Mouse (Mus musculus) liver, embryonic 15.5 days (tissue): ENCODE data around the gene Tiparp. TPM values are rescaled to one million over a fixed set of nuclear protein-coding genes. Genes with fewer than 3 reads are reported as not detected.

Experiments
- ATAC-seq: fragments of 200-750 bp; cut with Nextera tagmentation; 2 replicates; pipeline ENCODE4 v1.8.0; 2017; ENCODE audit warnings: moderate number of reproducible peaks, mild to moderate bottlenecking, moderate library complexity; ENCODE audit not compliant: insufficient read depth
- H3K27ac ChIP-seq: fragments of 300-500 bp; sonication (generic); replicated peaks from 2 replicates; pipeline ENCODE4 v1.5.1; 2015; ENCODE audit warnings: mild to moderate bottlenecking, inconsistent platforms
- H3K27me3 ChIP-seq: fragments of 300-500 bp; sonication (generic); 2 replicates; pipeline ENCODE4 v1.6.1; 2015; ENCODE audit warnings: mild to moderate bottlenecking, inconsistent platforms
- H3K36me3 ChIP-seq: fragments of 300-500 bp; sonication (generic); replicated peaks from 2 replicates; pipeline ENCODE4 v1.6.1; 2015; ENCODE audit warnings: moderate library complexity, mild to moderate bottlenecking, inconsistent platforms
- H3K4me1 ChIP-seq: fragments of 300-500 bp; sonication (generic); replicated peaks from 2 replicates; pipeline ENCODE4 v1.6.1; 2015; ENCODE audit warnings: inconsistent platforms
- H3K4me2 ChIP-seq: fragments of 300-500 bp; sonication (generic); 2 replicates; pipeline ENCODE4 v1.6.1; 2015; ENCODE audit warnings: moderate library complexity, mild to moderate bottlenecking, inconsistent platforms
- H3K4me3 ChIP-seq: fragments of 300-500 bp; sonication (generic); replicated peaks from 2 replicates; pipeline ENCODE4 v1.5.1; 2015; ENCODE audit warnings: mild to moderate bottlenecking, inconsistent platforms
- H3K9ac ChIP-seq: fragments of 300-500 bp; sonication (generic); 2 replicates; pipeline ENCODE4 v1.6.1; 2015; ENCODE audit warnings: moderate library complexity, mild to moderate bottlenecking, inconsistent platforms
- H3K9me3 ChIP-seq: fragments of 300-500 bp; sonication (generic); replicated peaks from 2 replicates; pipeline ENCODE4 v1.6.1; 2016; ENCODE audit warnings: inconsistent platforms
- WGBS: fragments of 180-500 bp; shearing (Covaris S2); methylation state at CpG from one replicate; pipeline ENCODE4 v1.1.7; 2015; ENCODE audit warnings: mixed read lengths; ENCODE audit not compliant: insufficient replicate concordance; 5-methylcytosine and 5-hydroxymethylcytosine counted together
- polyA plus RNA-seq: library from polyadenylated mRNA; unstranded; fragments of >200 nt; fragmentation: Nextera tagmentation; extraction: Ambion mirVana; gene quantifications from 2 replicates; pipeline ENCODE4 v1.2.1, GENCODE M21; 2015

Gene Tiparp
- polyA plus RNA-seq, 1 experiment from 2014 or later, result 6.6 TPM

DNA sequence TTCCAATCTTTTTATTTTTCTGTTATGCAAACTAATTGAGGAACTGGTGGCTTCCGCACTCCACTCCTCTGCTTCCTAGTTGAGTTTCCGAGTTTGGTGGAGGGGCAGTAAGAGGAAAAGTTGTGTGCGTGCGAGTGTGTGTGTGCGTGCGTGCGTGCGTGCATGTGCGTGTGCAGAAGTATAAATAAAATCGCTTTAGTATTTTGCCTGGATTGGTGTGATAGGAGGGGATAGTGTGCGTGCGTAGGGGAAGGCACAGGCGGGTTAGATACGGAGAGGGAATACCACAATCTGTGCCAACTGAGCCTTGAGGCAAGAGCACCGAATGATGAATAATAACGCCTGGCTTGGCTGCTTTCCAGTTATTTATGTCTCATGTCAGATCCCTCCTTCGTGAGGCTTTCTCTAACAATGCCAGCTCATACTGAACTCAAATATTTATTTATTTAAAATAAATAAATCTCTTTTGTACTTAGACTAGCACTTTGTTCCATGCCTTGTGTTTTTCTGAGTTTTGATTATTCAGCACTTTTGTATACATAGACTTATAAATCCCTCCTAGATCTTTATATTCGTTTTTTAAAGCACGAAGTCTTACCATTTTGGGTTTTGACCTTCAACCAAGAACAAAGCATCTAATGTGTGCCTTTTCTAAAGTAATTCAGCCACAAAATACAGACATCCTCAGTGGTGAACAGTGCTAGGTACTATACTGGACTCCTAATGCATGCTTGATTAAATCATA lies 1.4 kb downstream of the Tiparp start:
- H3K27ac ChIP-seq, result peak overlapping the region; percentile 87
- peak overlapping the region; percentile 98 for H3K4me2 ChIP-seq
- peaks cover 18% of the 10 kb centered on the region for H3K4me1 ChIP-seq
- 3% methylated on average over 19 of the region's 19 CpGs for WGBS
- H3K9ac ChIP-seq, result peak overlapping the region; percentile 79; the same call in 1 of the 2 replicates
- 0 out of 2 replicates have a peak, but pooled peaks cover 7% of the 10 kb centered on the region for H3K36me3 ChIP-seq
- H3K27me3 ChIP-seq, result peaks cover 20% of the 10 kb centered on the region; the same call in 1 of the 2 replicates
- ATAC-seq, result no peak
- no peaks in the 10 kb centered on the region for H3K9me3 ChIP-seq
- peak overlapping the region; percentile 77 for H3K4me3 ChIP-seq

DNA sequence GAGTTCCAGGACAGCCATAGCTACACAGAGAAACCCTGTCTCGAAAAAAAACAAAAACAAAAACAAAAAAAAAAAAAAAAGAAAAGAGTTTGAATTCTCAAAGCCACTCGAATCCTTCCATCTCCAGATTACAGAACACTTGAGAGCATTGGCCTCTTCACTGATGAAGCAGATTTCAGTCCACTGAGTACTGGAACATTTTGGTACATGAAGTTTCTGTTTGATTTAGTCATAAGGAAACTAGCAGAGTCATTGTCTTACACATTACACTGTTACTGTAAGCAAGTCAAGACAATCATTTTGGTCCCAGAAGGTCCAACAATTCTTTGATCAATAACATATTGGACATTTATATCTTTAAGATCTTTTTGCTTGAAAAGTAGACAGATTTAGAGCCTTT lies 4.8 kb downstream of the Tiparp start:
- H3K27me3 ChIP-seq, result peaks cover 15% of the 10 kb centered on the region; the same call in 1 of the 2 replicates
- no peak overlapping the region for H3K27ac ChIP-seq
- H3K4me2 ChIP-seq, result no peak overlapping the region
- 51% methylated on average over 2 of the region's 2 CpGs for WGBS
- no peaks in the 10 kb centered on the region for H3K9me3 ChIP-seq
- 0 out of 2 replicates have a peak, but pooled peaks cover 7% of the 10 kb centered on the region for H3K36me3 ChIP-seq
- no peak overlapping the region for H3K9ac ChIP-seq
- peaks cover 19% of the 10 kb centered on the region for H3K4me1 ChIP-seq
- ATAC-seq, result no peak
- no peak overlapping the region for H3K4me3 ChIP-seq

DNA sequence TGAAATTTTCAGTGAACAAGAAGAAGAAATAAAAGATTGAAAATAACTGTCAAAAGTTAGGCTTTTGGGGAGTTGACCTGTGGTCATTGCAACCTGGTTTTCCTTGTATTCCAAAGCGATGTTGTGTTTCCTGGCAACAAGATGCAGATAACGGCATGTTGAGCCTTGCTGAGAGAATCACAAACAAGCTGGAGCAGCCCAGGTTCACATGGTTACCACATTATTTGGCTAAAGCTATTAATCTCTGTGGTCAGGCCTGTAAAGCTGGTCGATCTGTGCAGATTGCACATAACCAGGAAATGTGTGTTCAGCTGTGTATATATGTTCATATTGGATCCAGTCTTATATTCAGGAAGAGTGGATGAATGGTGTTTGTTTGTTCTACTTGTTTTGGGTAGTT lies 5.4 kb downstream of the Tiparp start:
- H3K9me3 ChIP-seq, result no peaks in the 10 kb centered on the region
- H3K9ac ChIP-seq, result no peak overlapping the region
- no peak overlapping the region for H3K4me3 ChIP-seq
- no peak overlapping the region for H3K27ac ChIP-seq
- no peak overlapping the region for H3K4me2 ChIP-seq
- ATAC-seq, result no peak
- 59% methylated on average over 3 of the region's 3 CpGs for WGBS
- H3K36me3 ChIP-seq, result 0 out of 2 replicates have a peak, but pooled peaks cover 7% of the 10 kb centered on the region
- H3K4me1 ChIP-seq, result peaks cover 13% of the 10 kb centered on the region
- H3K27me3 ChIP-seq, result peaks cover 11% of the 10 kb centered on the region; the same call in 1 of the 2 replicates

DNA sequence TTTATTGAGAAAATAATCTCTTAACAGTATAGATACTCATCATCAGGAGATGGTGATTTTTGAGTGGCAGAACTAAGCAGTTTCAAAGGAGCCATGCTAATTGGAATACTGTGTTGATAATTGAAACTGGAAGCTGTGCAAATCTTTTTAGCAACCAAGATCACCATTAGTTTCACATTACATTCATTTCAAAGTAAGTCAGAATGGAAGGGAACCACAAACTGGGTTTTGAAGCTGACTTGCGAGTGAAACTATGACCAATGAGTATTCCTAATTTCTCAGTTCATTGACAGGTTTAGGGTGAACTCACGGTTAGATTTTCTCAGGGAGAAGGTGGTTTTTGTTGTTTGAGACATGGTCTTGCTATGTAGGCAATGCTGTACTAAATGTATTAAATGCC lies 6.3 kb downstream of the Tiparp start:
- peaks cover 2% of the 10 kb centered on the region; the same call in 1 of the 2 replicates for H3K27me3 ChIP-seq
- WGBS, result 61% methylated on average over 2 of the region's 2 CpGs

DNA sequence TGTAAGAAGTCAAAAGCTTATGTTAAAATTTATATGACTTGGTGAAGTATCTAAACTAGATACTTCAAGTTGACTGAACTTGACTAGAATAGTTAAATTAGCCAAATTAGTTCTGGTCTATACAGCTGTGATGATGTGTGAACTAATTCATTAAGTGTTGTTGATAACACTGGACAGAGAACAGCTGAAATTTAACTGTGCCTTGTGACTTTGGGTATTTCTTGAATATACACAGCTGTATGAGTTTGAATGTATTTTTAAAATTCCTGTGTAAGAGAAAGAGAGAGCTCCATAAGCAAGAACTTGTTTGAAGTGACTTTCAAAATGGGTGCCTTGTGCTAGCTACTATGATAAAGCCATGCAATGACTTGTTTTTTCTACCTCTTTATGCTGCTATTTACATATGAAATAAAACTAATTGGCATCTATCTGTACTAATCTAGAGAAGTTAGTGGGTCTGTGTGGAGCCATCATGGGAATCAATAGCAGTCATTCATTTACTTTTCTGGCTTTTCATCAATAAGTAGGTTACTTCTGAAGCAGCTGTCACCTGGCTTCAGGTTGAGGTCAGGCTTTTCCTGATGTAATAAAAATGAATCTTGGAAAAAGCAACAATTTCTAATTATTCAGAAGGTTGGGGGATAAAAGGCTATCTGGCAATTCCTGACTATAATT lies 7.0 kb downstream of the Tiparp start:
- Histone ChIP-seq H3K27ac (no peak overlapping the region), H3K4me3 (no peak overlapping the region), H3K27me3 (no peaks in the 10 kb centered on the region), H3K36me3 (0 out of 2 replicates have a peak, but pooled peaks cover 7% of the 10 kb centered on the region), H3K9me3 (no peaks in the 10 kb centered on the region), H3K4me2 (no peak overlapping the region), H3K4me1 (peaks cover 3% of the 10 kb centered on the region; the same call in 1 of the 2 replicates), H3K9ac (no peak overlapping the region)
- no peak for ATAC-seq

More for the DNA sequence above, 6.3 kb downstream of the Tiparp start:
- Histone ChIP-seq H3K36me3 (0 out of 2 replicates have a peak, but pooled peaks cover 7% of the 10 kb centered on the region), H3K4me2 (no peak overlapping the region), H3K9me3 (no peaks in the 10 kb centered on the region), H3K9ac (no peak overlapping the region), H3K27ac (no peak overlapping the region), H3K4me1 (peaks cover 5% of the 10 kb centered on the region; the same call in 1 of the 2 replicates), H3K4me3 (no peak overlapping the region)
- no peak for ATAC-seq

DNA sequence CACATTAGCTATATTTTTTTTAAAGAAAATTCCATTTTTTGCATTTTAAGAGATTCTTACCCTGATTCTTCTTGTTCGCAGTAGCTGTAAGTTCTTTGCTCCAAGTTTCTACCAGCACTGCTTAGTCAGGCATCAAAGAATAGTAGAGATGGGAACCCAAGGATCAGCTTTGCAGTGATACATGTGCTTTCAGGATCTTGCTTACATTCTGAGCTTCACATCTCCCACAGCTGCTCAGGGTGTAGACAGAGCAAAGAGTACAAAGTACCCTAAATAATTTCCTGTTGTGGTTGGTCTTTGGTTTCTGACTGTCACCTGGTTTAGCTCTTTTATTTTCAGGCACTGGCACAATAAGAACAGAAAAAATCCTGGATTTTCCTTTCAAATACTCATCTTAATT lies 9.1 kb downstream of the Tiparp start:
- Histone ChIP-seq H3K4me3 (no peak overlapping the region), H3K9ac (no peak overlapping the region), H3K4me1 (peaks cover 6% of the 10 kb centered on the region), H3K27me3 (no peaks in the 10 kb centered on the region), H3K9me3 (no peaks in the 10 kb centered on the region), H3K4me2 (no peak overlapping the region), H3K36me3 (0 out of 2 replicates have a peak, but pooled peaks cover 3% of the 10 kb centered on the region), H3K27ac (no peak overlapping the region)
- no peak for ATAC-seq
- WGBS, result 60% methylated on average over 1 of the region's 1 CpGs

DNA sequence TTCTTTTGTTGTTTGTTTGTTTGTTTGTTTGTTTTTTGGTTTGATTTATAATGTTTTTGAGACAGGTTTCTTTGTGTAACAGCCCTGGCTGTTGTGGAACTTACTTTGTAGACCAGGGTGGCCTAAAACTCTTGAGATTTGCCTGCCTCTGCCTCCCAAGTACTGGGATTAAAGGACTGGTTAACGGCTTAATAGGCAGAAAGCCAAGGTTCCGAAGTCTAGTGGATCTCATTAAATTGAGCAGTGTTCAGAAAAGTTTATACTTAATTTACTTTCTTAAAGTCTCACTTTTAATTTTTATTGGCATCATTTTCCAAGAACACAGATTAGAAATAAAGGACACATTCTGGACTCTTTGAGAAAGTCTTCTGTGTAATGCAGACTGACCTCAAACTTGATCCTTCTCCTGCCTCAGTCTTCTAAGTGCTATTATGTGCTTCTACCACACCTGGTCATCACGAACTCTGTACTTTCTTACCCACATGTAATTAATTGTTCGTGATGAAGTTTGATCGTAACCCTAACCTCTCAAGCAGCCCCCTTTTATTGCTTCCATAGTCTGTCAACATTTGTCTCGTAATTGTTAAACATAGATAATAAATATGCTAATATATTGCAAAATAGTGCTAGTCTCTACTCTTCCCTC lies 12.8 kb downstream of the Tiparp start:
- Histone ChIP-seq H3K27ac (no peak overlapping the region), H3K4me1 (peaks cover 6% of the 10 kb centered on the region), H3K36me3 (no peaks in the 10 kb centered on the region), H3K4me2 (no peak overlapping the region), H3K27me3 (no peaks in the 10 kb centered on the region), H3K9me3 (no peaks in the 10 kb centered on the region), H3K4me3 (no peak overlapping the region), H3K9ac (no peak overlapping the region)
- ATAC-seq, result no peak
- 70% methylated on average over 6 of the region's 6 CpGs for WGBS

DNA sequence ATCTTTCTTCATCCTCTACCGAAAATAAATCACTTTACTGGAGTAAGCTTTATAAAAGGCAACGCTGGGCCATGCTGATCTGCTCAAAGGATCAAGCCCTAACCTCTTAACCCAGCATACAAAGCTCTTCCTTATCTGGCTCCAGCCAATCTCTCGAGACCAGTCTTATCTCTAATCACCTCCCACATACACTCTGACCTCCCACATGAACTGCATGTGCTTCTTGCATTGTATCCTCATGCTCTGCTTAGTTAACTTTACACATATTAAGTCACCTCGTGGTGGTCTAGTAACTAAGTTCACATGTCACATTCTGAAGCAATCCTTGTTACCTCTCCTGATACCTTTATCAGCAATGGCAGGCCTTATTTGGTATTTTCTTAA lies 13.3 kb downstream of the Tiparp start:
- no peak overlapping the region for H3K4me3 ChIP-seq
- H3K9me3 ChIP-seq, result no peaks in the 10 kb centered on the region
- no peak overlapping the region for H3K27ac ChIP-seq
- H3K36me3 ChIP-seq, result no peaks in the 10 kb centered on the region
- peaks cover 6% of the 10 kb centered on the region for H3K4me1 ChIP-seq
- peak; percentile 78 for ATAC-seq
- H3K9ac ChIP-seq, result no peak overlapping the region
- 27% methylated on average over 4 of the region's 4 CpGs for WGBS
- no peaks in the 10 kb centered on the region for H3K27me3 ChIP-seq
- H3K4me2 ChIP-seq, result no peak overlapping the region

DNA sequence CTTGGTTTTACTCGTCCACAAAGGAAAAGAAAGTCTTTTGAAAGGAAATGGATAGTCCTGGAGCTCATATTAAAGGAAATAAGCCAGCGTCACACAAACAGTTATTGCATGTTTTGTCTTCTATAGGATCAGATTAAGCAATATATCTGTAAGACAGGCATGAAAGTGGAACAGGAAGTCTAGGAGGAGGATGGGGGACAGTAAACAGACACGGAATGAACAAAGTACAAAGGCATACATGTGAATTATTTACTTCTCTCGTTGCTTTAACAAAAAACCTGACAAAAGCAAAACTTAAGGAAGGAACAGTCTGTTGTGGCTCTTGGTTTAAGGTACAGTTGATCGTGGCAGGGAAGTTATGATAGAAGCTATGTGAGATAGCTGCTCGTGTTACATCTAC lies 21.6 kb downstream of the Tiparp start:
- Histone ChIP-seq H3K36me3 (no peaks in the 10 kb centered on the region; the same call in 1 of the 2 replicates), H3K4me2 (no peak overlapping the region), H3K27me3 (no peaks in the 10 kb centered on the region), H3K4me3 (no peak overlapping the region), H3K9me3 (no peaks in the 10 kb centered on the region), H3K9ac (no peak overlapping the region), H3K4me1 (peaks cover 3% of the 10 kb centered on the region; the same call in 1 of the 2 replicates), H3K27ac (no peak overlapping the region)
- WGBS, result 44% methylated on average over 6 of the region's 6 CpGs
- ATAC-seq, result no peak

DNA sequence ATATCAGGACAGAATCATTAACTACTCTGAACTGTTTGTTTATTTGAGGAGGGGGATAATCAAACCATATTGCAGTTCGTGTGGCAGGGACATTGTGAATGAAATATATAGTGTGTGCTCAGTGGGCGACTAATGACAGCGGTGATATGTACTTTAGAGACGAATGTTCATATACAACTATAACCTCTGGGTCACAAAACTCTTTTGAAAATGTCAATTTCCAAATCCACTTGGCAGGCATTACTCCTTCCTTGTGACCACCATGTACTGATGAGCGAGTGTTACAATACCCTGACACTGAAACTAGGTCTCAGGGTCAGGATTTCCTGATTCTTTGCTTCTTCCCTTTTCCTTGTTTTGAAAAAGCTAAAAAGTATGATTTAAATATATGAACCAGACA lies 22.9 kb downstream of the Tiparp start:
- no peak overlapping the region for H3K9ac ChIP-seq
- H3K4me1 ChIP-seq, result peaks cover 3% of the 10 kb centered on the region; the same call in 1 of the 2 replicates
- ATAC-seq, result no peak
- H3K27me3 ChIP-seq, result no peaks in the 10 kb centered on the region
- H3K4me2 ChIP-seq, result no peak overlapping the region
- H3K27ac ChIP-seq, result no peak overlapping the region
- H3K4me3 ChIP-seq, result no peak overlapping the region
- WGBS, result 66% methylated on average over 5 of the region's 5 CpGs
- no peaks in the 10 kb centered on the region for H3K9me3 ChIP-seq
- H3K36me3 ChIP-seq, result no peaks in the 10 kb centered on the region; the same call in 1 of the 2 replicates

DNA sequence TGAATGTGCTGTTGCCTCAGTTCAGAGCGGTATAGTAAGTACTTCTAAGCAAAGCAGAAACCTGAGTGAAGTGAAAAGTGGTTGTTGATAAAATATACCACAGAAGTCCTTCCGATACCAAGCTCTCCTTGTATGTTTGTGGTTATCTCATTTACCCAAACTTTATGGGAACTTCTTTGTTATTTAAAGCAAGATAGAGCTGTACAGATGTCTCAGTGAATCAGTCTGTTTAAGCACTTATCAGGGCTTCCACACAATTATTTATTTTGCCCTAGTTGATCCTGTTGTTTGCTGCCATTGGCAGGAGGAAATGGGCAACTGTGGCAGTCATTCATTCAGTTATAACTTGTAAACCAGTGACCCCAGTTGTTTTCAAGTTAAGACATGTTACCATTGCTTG lies 26.4 kb downstream of the Tiparp start:
- Histone ChIP-seq H3K27ac (no peak overlapping the region), H3K9me3 (no peaks in the 10 kb centered on the region), H3K27me3 (no peaks in the 10 kb centered on the region), H3K4me1 (peaks cover 3% of the 10 kb centered on the region; the same call in 1 of the 2 replicates), H3K9ac (no peak overlapping the region), H3K4me2 (no peak overlapping the region), H3K4me3 (no peak overlapping the region), H3K36me3 (no peaks in the 10 kb centered on the region; the same call in 1 of the 2 replicates)
- 34% methylated on average over 2 of the region's 2 CpGs for WGBS
- no peak for ATAC-seq
